Mouse (Mus musculus) myocyte (in vitro differentiated cells): Measurements from ENCODE around the gene Cd300lf.

Source experiments
- CEBPB ChIP-seq: IDR thresholded peaks from 2 replicates; pipeline ENCODE4 v1.6.1; 2011; ENCODE audit warnings: mild to moderate bottlenecking, moderate library complexity; ENCODE audit not compliant: poor library complexity, insufficient read depth, severe bottlenecking
- MAX ChIP-seq: IDR thresholded peaks from one replicate; pipeline ENCODE4 v1.6.1; 2011; ENCODE audit warnings: low read depth, mild to moderate bottlenecking, control low read depth
- MYOD1 ChIP-seq, 3 experiments: IDR thresholded peaks; one replicate each; pipeline ENCODE4 v1.6.1; 2011; ENCODE audit warnings: control low read depth in 2 of 3, low read depth in 2 of 3, mild to moderate bottlenecking in 2 of 3, moderate library complexity in 1 of 3; ENCODE audit not compliant: insufficient read length in 2 of 3, control insufficient read depth in 1 of 3
- MYOG ChIP-seq, 3 experiments: IDR thresholded peaks; one replicate each; pipeline ENCODE4 v1.6.1; 2011; ENCODE audit warnings: control low read depth in 2 of 3, low read depth in 2 of 3, mild to moderate bottlenecking in 2 of 3; ENCODE audit not compliant: insufficient read length in 2 of 3, control insufficient read depth in 1 of 3, insufficient read depth in 1 of 3
- POLR2A ChIP-seq: IDR thresholded peaks from one replicate; pipeline ENCODE4 v1.6.1; 2011; ENCODE audit warnings: low read depth, mild to moderate bottlenecking, control low read depth, moderate library complexity; ENCODE audit not compliant: insufficient read length
- POLR2AphosphoS2 ChIP-seq: IDR thresholded peaks from one replicate; pipeline ENCODE4 v1.6.1; 2011; ENCODE audit warnings: low read depth, control low read depth; ENCODE audit not compliant: insufficient read length
- TCF12 ChIP-seq: IDR thresholded peaks from one replicate; pipeline ENCODE4 v1.6.1; 2011; ENCODE audit warnings: mild to moderate bottlenecking, control low read depth; ENCODE audit not compliant: poor library complexity, insufficient read depth, severe bottlenecking
- TCF3 ChIP-seq: IDR thresholded peaks from one replicate; pipeline ENCODE4 v1.6.1; 2011; ENCODE audit warnings: low read depth, control low read depth; ENCODE audit not compliant: insufficient read length
- USF1 ChIP-seq: IDR thresholded peaks from one replicate; pipeline ENCODE4 v1.6.1; 2011; ENCODE audit warnings: low read depth, mild to moderate bottlenecking, control low read depth, moderate library complexity

- no peak for TF ChIP-seq POLR2A
- TF ChIP-seq USF1: no peak
- no peak for TF ChIP-seq TCF3
- no peak for TF ChIP-seq MYOD1 (IDR thresholded peaks at IDR 0.05; ENCODE audit: control insufficient read depth in 1 of 3, insufficient read length in 2 of 3, low read depth in 2 of 3)
- TF ChIP-seq MAX: no peak
- TF ChIP-seq MYOG (IDR thresholded peaks at IDR 0.05; ENCODE audit: control insufficient read depth in 1 of 3, insufficient read depth in 1 of 3, insufficient read length in 2 of 3, low read depth in 2 of 3): no peak
- no peak for TF ChIP-seq POLR2AphosphoS2
- TF ChIP-seq TCF12: no peak
- TF ChIP-seq CEBPB: no peak
These were observed 41.7 kb downstream of the Cd300lf start for GRCm38 (mm10) chr11:115092140-115092539.
